Mouse (Mus musculus): ENCODE results near the gene Six1.
"Not testable (repeated sequence)": the region's sequence is repeated elsewhere in the genome, so short reads cannot be mapped to it uniquely, and the experiment has no call there.

Six1 gene

DNA sequence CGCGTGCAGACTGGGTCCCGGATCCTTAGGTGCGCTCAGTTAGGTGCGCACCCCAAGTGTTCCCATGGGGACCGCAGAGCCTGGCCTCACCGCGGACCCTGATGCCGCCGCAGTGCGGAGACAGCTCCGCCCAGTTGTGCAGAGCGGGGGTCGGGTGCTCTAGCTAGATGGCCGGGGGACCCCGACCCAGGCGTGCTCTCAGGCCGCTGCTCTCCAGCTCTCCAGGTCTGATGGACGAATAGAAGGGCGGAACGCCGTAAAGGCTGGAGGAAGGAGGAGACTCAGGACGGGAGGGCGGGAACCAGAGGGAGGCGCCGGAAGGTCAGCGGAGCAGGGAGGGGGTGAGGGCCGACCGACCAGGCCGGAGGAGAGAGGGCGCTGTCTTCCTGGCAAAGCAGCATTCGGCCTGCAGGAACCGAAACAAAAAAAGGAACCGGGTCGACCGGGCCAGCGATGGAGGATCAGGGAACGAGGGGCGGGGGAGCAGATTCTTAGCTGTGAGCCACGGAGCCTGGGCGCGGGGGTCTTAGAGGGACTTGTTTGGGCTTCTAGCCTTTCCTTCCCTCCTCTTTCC is at the start of gene Six1:
Gene Six1, minus strand, starts transcription at position 220 of the 574 bp plus-strand sequence.
- no peak for DNase-seq

DNA sequence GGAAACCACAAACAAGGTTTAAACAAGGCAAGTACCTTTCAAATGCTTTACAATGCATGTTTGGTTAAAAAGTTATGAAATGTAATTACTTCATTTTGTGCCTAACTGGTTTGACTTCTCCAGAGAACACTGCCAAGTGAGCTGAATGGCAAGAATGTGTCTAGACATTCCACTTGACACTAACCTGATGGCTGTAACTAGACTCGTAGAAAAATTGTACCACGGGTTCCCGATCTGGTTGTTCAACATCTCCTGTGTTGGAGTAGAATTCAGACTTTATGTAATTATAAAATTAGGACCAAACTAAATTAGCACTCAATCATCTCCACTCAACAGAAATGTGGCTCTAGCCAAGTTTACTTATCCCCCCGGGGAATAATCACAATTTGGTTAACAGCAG is 44.9 kb upstream of the Six1 start:
- no peak for DNase-seq

DNA sequence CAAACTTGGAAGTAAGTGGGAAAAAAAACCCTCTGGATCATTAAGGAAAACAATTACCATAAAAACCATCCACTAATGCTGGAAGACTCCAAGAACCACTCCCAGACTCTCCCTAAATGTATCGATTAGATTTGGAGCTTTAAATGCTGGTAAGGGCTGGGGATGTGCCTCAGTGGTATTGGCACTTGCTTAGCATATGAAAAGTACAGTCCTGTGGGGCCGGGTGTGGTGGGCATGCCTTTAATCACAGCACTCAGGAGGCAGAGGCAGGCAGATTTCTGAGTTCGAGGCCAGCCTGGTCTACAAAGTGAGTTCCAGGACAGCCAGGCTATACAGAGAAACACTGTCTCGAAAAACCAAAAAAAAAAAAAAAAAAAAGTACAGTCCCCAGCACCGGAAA is 42.5 kb upstream of the Six1 start:
- not testable (repeated sequence) for DNase-seq

DNA sequence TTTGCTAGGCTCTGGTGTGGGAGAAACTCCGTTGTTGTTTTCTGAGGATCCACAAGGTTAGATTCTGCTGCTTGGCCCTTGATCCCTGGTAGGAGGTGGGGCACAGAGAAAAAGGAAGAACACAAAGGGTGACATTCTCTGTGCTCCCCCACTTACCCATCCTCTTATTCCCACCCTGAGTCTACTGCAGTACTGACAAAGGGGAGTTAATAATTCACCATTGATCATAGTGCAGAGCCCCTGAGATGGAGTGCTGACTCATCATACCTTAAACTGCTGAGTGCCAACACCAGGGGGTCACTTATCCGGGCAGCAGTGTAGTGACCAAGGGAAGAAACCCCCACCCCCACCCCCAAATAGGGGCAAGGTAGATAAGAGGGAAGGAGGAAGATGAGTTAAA is 40.9 kb upstream of the Six1 start:
- no peak for DNase-seq

DNA sequence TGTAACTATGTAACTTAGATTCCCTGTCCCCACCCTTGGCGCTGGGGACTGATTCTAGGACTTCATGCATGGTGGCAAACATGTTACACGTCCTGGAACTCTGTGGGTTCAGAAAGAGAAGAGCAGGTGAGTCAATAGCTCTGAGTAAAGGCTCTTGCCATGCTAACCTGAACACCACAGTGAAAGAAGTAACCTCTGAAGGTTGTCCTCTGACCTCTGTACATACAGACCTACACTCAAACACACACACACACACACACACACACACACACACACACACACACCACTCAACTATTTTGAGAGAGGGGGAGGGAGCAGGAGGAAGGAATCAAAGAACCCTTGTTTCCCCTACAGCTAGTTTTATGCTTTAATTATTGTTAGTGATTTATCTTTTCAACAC is 40.5 kb upstream of the Six1 start:
- DNase-seq = no peak

DNA sequence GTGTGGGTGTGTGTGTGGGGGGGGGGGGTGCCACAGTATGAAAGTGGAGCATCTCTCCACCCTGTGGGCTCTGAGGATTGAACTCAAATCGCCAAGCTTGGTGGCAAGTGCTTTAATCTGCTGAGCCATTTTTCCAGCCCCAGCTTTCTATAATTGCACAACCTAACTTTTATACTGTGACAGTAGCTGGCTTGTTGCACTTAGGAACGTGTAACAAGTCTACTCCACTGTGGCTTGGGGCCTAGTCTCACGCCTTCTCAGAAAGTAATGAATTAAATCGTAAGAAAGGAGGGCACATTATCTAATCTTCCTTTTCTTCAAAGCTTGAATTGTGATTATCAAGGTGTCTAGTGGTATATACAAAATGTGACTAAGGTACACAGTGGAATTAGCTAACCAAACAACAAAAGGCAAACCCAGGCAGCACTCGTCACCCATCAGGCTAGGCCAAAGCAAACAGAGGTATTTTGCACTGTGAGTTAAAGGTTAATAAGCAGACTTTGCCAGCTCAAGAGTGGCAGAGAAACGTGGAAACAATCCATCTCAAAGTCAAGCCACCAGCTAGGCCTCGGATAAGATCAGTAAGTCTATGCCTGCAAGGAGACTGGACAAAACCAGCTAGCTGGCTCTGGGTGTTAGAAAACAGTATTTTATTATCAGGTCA is 37.1 kb upstream of the Six1 start:
- no peak for DNase-seq

DNA sequence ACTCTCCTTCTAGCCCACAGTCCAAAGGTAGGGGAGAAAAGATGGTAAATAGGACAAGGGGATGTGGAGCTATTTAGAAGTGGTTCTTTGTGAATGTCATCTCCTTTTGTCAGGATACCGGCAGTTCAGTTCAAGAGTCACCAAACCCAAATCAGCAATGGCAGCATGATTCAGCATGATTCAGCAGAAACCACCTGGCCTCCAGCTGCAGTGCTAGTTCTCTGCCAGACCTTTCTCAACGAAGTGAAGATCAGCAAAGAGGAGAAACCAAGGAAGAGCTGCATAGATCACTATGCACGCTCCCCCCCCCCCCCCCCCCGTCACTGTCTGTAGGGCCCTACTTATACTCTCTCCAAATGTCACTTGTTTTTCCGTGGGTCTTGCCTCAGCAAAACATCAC is 35.2 kb upstream of the Six1 start:
- DNase-seq = no peak

DNA sequence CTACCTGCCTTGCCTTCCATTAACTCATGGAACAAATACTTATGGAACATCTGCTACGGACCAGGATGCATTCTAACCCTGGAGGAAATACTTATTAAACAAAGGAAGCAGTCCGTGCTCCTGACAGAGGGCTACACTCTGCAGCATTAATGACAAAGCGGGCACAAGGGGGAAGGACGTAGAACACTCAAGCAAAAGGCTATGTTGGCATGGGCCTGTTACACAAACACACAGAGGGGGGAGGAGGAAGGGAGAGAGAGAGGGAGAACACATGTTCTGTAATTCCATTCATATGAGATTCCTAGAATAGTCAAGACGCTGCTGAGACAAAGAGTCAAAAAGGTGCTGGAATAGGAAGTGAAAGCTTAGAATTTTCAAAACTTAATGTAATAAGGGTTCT is 34.8 kb upstream of the Six1 start:
- DNase-seq = no peak

DNA sequence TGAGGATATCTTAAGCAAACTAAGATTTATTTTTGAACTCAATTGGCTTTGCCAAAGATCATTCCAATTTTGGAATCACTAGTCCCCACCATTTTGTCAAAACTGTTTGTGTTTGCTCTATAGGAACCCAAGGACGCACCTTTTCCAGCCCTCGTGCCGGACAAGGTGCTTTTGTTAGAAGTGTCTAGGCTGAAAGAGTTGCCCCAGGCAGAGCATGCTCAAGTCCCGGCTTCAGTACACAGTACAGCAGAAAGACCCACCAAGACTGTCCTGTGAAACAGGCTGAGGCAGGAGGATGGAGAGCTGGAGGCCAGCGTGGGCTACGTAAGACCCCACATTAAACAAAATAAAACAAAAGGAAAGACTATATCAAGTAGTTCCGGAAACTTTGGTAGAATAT is 33.4 kb upstream of the Six1 start:
- no peak for DNase-seq

DNA sequence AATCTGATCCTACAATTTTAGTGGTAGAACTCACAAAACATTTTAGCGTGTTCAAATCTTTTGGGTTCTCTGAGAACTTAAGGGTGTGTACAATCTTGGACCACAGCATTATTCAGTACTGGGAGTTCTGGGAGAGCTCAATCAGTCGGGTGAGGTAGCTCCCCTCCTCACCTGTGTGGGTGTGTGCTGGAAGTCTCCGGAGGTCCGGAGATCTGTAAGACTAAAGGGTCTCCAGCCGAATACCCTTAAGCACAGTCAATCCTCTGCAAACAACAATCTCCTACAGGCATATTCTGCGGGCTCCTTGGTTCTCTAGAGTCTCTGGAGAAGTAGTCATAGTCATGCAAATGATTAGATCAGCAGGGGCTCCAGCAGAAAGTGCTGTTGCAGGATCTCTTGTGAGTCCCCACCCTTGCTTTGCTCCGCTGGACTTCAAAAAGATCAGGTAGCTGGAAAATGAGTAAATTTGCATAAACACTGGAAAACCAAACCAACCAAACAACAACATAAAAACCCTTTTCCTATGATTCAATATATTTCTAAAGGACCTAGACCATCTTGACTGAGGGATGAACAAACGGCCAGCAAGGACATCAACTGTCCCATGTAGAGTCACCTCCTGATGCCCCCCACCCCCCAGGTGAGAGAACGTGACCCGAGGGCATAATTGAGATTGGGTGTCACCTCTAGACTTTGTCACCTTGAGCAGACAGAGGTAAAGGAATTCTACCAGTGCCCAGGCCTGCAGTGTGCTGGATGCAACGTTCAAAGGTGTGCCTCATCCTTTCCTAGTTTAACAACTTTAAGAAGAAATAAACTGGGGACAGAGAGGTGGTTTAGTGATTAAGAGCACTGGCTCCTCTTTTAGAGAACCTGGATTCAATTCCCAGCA is 32.3 kb upstream of the Six1 start:
- no peak for DNase-seq

DNA sequence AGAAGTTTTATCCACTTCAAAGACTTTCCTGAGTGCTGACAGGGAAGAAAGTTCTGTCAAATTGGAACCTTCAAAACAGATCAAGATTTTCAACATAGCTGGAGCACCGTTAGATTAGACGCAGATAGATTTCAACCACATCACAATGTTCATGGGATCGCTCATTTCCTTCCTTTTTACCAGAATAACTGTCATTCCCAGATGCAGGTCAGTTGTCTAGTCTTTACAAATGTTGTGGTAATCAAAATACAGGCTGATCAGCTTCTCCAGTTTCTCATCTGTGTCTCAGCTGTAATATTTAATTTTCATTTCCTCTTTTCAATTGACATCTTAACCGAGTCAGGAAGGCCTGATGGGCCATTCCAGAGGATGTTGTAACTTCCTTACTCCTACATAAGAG is 30.1 kb upstream of the Six1 start:
- DNase-seq = no peak

DNA sequence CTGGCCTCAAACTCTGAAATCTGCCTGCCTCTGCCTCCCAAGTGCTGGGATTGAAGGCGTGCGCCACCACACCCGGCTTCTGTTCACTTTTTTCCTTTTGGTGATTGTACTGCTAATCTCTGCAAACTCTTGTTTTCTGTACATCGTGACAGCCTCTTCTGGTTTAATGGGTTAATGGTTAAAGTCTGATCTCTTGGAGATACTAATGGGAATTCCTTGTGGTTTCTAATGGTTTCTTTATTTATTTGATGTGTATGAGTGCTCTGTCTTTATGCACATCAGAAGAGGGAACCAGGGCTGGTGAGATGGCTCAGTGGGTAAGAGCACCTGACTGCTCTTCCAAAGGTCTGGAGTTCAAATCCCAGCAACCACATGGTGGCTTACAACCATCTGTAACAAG is 28.1 kb upstream of the Six1 start:
- DNase-seq = not testable (repeated sequence)

DNA sequence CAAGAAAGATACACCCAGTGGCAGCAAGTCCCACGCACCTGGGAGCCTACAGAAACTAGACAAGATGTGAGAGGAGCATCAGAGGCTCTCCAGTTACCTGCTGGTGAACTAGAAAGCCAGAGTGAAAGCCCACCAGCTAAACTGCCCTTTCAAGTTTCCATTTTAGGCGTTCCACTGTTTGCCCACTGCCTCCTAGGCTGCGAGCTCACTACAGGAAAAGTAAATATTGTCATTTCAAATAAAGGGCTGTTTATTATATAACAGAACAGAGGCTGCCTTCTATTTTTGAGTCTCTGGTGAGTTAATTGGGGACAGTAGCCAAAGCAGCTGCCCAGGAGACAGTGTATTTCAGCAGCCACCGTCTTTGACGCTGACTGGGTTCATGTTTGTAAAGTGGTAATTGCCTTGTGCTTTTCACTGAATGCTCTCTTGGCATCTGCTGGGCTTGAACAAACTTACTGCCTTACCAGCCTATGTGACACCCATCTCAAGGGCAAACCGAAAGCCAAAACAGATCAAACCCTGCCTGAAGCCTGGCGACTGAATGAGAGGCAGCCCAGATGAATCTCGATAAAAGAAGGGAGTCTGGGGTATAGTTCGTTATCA is 7.2 kb upstream of the Six1 start:
- DNase-seq = no peak

DNA sequence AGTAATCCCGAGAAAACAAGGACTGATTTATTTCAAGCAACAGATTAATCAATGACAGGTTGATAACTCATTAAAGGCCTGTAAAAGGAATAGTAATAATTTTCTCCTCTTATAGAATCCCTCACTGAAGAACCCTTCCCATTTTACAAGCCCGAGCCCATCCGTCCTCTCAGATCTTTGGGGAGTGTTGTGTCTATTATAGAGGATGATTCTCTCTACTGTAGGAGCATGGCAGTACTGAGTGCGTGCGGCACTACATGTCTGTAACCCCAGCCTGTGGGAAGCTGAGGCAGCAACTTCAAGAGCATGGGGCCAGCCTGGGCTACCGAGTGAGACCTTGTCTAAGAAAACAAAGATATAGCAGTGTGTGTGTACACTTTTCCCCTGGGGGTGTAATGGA is 3.8 kb upstream of the Six1 start:
- no peak for DNase-seq

DNA sequence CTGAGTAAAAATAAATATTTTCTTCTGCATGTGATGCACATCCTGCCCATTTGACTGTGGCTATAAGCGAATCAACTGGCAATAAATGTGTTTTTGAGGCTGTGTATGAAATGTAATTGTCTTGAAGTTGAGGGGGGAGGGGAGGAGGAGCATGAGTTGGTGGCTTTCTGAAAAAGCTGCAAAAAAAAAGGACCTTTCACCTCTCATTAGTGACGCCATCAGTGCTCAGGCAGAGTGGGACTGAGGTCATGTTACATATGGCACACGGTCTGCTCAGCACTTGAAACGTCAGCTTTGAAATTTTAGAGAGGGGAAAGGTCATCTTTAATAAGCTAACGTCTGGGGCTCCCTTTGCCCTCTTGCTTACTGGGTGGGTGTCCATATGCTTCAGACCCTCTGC is 1.8 kb upstream of the Six1 start:
- DNase-seq = no peak

DNA sequence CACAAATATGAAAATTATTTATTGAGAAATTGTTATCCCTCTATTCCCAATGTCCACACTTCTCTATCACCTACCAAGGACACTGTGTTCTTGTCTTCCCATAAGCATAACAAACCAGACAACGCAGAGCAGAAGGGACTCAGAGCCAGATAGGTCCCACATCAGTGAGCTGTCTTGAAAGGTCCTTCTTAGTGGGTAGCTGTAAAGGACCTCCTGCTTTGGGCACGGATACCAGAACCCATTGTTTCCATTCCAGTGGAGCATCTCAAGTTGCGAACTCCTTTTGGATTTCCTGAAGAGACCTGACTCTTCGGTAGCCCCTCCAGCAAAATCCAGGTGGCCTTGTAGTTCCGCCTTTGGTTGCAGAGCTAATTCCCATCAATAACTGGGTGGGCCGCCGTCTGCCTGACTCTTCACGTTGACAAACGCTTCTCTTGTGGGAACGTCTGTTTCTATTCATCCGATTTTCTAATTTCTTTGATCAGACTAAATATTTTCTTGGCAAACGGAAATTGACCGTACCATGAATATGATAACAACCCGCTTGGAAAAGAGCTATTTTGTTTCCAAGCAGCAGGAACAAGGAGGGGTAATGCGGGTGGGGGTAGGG is 994 bp upstream of the Six1 start:
- no peak for DNase-seq

DNA sequence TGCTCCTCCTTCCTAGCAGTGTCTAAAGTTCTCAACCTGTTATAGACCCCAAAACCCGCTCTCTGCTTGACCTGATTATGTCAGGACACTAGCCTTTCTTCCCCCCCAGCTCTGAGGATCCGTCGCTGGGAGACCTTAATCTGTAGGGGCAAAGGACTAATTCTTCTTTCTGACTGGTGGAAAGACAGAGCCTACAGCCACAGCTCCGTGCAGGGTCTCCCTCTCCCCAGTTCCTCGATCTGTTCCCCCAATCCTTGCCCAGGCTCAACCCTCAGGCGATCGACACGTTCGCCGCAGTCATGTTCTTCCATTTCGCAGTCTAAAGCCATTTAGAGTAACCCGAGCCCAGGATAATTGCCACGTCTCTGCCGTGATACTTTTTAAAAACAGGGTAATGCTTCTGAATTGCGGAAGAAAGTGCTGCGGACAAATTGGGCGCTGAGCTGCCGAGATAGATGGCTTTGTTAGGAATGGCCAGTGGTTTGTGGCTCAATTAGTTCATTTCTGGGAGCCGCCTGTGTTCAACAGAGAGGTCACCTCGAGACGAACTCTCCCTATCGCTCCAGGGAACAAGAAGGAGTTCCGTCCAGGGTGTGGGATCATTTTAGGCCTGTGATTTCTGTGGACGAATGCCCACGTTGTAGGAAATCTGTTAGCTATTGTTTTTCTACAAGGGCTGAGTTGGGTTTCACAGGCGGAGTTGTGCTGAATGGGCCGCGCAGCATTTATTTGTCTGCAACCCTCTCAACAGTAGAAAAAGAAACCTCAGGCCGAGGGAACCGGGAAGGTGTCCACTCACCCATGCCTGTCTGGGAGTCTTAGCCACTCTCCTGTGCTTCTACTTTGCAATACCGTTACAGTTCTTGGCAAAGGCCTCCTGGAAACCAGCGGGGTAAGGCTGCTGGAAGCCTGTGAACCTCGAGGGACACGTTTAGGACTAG is 766 bp downstream of the Six1 start:
- DNase-seq = no peak

DNA sequence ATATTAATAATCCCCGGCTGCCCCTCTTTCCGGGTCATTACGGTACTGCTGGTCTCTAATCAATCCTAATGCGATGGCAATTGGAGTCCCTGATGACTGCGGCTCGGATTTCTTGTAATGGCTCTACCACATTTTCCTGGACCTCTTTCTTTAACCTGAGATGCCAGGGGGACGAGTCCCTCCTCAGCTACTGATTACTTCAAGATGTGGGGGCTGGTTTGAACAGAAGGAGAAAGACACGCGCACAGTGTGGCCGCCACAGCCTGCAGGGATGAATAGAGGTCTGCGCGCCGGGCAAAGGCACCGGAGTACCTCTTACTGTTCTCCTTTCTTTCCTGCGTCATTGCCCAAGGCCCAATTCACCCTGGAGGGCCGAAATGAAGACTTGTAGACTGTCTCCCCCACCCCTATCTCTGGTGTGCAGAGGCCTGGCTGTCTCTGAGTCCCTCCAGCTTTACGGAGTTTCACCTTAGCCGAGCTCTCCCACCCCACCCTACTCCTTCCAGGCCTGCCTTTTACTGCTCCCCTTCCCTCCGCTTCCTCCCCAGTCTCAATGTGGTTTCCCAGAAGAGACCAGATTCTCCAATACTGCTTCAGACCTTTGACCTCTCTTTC is 1.5 kb downstream of the Six1 start:
- no peak for DNase-seq

DNA sequence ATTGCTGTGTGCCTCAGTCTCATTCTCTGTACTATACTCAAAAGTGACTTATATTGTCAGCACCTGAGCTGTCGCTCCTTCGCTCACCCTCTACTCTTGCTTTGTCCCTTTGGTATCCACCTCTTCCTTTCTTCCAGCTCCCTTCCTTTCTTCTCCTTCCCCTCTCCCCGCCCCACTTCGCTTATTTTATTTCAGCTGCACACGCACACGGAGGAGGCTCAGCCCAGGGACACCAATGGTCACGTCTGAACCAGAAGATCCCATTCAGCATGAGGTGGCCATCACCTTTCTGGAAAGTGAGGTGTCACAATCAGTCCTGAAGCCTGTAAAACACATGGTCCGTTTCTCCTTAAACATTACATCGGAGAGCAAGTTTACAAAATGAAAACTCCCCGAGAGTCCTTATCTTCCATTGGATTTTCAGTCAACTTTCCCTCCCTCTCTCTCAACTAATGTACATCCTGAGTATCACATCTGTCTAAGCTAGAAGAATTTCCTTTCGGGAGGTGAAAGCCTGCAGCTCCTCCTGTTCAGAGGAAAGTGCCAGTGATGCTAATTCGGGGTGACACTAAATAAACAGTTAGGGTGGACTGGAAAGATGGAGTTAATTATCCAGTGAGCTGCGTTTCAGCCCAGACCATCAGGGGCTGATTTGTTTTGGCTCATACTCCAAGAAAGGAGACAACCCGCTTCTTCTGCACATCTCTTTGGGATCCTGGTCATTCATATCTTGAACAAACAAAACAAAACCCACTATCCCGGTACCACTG is 2.7 kb downstream of the Six1 start:
- DNase-seq = no peak

DNA sequence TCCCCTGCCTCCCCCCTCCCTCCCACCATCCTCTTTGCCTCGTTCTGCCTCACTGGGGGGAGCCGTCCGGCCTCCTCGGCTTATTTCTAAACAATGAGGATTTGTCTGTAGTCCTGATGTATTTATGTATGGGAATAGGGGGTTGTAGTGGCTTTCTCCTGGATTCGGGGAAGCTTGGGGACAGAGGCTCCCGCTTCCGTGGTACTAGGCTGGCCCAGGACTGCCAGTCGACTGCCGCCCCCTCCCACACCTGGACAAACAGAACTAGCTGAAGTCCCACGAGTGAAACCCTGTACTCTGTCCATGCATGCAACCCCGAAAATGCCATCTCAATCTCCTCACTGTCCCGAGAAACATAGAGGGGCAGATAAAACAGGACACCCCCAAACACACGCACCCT is 3.4 kb downstream of the Six1 start:
- no peak for DNase-seq

All from thymus, postnatal 25 days (tissue).